Mouse (Mus musculus) cerebellum, adult 8-10 months (tissue): ENCODE measurements at regions not wholly inside any gene's neighbourhood (a gene's known extent, or its start where the extent isn't known, plus 50 kb on each side); places are given as distances from the start of the nearest gene placed in this dataset.

Source experiments
- DNase-seq: peaks from one replicate; pipeline ENCODE4 v3.0.0; 2022

GRCm38 (mm10) chr1:57281549-57281948 lies 95.9 kb upstream of the 1700066M21Rik start:
- no peak for DNase-seq

GRCm38 (mm10) chr1:57296186-57296585 lies 81.2 kb upstream of the 1700066M21Rik start:
- DNase-seq, result no peak

DNA sequence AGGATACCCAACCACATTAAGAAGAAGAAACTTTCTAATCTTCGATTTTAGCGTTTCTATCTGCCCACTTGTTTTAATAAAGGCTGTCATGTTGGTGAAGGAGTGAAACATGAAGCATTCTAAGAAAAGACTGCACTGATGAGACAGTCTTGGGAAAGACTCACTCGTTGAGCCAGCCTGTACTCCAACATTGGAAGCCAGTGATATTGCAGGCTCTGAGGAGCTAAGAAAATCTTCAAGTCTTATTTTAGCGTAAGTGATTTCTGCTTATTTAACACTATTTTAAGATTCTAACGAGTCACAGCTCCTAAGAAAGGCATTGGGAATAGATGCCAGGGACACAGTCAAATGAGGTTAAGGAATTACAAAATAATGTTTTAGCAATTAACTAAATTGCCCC lies 78.9 kb upstream of the 1700066M21Rik start:
- no peak for DNase-seq

- DNase-seq, result no peak
Measured at GRCm38 (mm10) chr1:57301260-57301979, 76.0 kb upstream of the 1700066M21Rik start.

GRCm38 (mm10) chr1:57301980-57302331 lies 75.5 kb upstream of the 1700066M21Rik start:
- DNase-seq, result no peak

DNA sequence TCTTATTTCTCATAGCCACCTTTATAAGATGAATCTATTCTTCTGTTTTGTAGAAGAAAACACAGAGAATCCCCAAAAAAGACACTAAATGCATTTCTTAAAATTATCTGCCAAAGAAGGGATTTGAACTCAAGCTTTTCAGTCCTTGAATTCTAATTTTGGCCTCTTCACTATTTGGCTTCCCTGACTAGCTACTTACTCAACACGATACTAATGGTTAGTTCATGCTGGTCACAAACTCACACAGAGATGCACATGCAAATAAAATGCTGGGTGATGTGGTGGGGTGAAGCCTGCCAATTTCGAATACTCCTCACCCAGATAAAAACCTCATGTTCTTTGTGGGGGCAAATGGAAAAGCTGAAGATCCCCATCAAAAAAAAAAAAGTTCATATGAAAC lies 72.7 kb upstream of the 1700066M21Rik start:
- DNase-seq, result no peak

- no peak for DNase-seq
Measured at GRCm38 (mm10) chr1:57322535-57322934, 54.9 kb upstream of the 1700066M21Rik start.

DNA sequence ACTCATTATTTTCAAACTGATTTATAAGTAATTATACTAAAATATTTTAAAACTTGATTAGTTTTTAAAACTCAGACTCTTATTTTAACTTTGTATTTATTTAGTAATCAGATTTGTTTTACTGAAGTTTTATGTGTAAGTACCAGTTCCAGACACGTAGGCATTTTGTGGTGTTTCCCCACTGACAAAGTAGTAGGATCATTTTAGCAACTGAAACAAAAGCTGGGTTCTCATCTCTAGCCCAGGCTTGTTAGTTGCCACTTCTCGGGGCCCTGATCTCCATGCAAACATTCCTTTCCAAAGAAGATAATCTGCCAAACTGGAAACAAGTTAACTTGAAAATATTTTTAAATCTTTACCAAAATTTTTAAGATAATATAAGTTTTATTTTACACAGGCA lies 54.3 kb upstream of the 1700066M21Rik start:
- no peak for DNase-seq

DNA sequence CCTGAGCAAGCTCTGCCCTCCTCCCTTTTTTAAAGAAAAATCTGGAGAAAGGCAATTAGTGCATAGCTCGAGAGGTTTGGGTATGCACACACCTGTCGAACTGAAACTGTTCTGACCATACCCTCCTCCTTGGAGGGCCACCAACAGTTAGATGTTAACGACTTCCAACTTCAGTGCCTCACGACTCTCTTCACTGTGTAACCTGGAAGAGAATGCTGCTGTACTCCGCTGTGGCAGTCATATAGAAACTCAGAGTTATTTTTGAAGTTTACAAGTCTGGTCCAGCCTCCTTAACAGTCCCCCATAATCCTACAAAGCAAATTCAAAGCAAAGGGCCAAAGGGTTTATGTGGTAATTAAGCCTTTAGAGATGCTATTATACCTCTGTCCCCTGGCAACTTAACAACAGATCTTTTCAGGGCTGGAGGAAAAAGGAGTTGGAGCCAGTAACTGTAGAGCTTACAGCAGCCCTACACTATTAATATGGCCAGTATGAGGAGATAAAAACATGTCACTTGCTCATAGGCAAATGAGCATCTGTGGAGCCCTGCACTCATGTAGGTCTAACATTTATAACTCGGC lies 51.7 kb upstream of the 1700066M21Rik start:
- DNase-seq, result no peak
